Mouse (Mus musculus) frontal cortex, postnatal 14 days (tissue): ENCODE measurements around the gene Ddx52.

Experiments
- DNase-seq, 2 experiments: peaks; one replicate each; pipeline ENCODE4 v3.0.0; 2022; ENCODE audit warnings: low spot score in 2 of 2

Ddx52 gene

GRCm38 (mm10) chr11:83941950-83942840 lies at the start of gene Ddx52:
TSS of gene Ddx52 (plus strand) at chr11:83942062.
- peak; percentile 79 to 86 for DNase-seq

GRCm38 (mm10) chr11:83893325-83893724 lies 48.5 kb upstream of the Ddx52 start:
- DNase-seq: no peak

- DNase-seq: no peak
Observed at GRCm38 (mm10) chr11:83896430-83897410, 45.1 kb upstream of the Ddx52 start.

GRCm38 (mm10) chr11:83897569-83897968 lies 44.3 kb upstream of the Ddx52 start:
- no peak for DNase-seq

GRCm38 (mm10) chr11:83902812-83903211 lies 39.0 kb upstream of the Ddx52 start:
- no peak for DNase-seq

- no peak for DNase-seq
Observed at GRCm38 (mm10) chr11:83905756-83906155, 36.1 kb upstream of the Ddx52 start.

- DNase-seq: no peak
Observed at GRCm38 (mm10) chr11:83908376-83908775, 33.5 kb upstream of the Ddx52 start.

- no peak for DNase-seq
Observed at GRCm38 (mm10) chr11:83913824-83914311, 28.0 kb upstream of the Ddx52 start.

GRCm38 (mm10) chr11:83914501-83914900 lies 27.4 kb upstream of the Ddx52 start:
- DNase-seq: no peak

GRCm38 (mm10) chr11:83922600-83922999 lies 19.3 kb upstream of the Ddx52 start:
- DNase-seq: no peak

- DNase-seq: no peak
Observed at GRCm38 (mm10) chr11:83927097-83927496, 14.8 kb upstream of the Ddx52 start.

- no peak for DNase-seq
Observed at GRCm38 (mm10) chr11:83932506-83933106, 9.3 kb upstream of the Ddx52 start.

- DNase-seq: no peak
Observed at GRCm38 (mm10) chr11:83933376-83933775, 8.5 kb upstream of the Ddx52 start.

- DNase-seq: peak; percentile 34 to 67
Observed at GRCm38 (mm10) chr11:83935986-83936665, 5.7 kb upstream of the Ddx52 start.

GRCm38 (mm10) chr11:83938556-83938955 lies 3.3 kb upstream of the Ddx52 start:
- no peak for DNase-seq

GRCm38 (mm10) chr11:83956822-83957221 lies 15.0 kb downstream of the Ddx52 start:
- no peak for DNase-seq

GRCm38 (mm10) chr11:83961983-83962382 lies 20.1 kb downstream of the Ddx52 start:
- no peak for DNase-seq

- peak; percentile 77 to 82 for DNase-seq
Observed at GRCm38 (mm10) chr11:83963991-83964921, 22.4 kb downstream of the Ddx52 start, which contains the start of gene Synrg. TSS of gene Synrg (plus strand) at chr11:83964428.

- DNase-seq: no peak
Observed at GRCm38 (mm10) chr11:83967436-83968204, 25.8 kb downstream of the Ddx52 start.
